ENCODE assay signal across 25 mouse cellular contexts in genomic region chr9:76234899-76235298, GRCm38 (mm10). TPM values are rescaled to one million over a fixed set of nuclear protein-coding genes. Genes with fewer than 3 reads are reported as not detected.
DNase-seq lines count a peak whose midpoint lies in the region; ATAC-seq and TF ChIP-seq lines count a peak whose summit lies in the region.
"Had no signal": no experiment of that assay in that cellular context is flagged by ENCODE, and none has a peak within 500 bp of the region (broad histone marks: within the 10 kb centered on the region; RNA-seq: fewer than 3 reads in every experiment).

No protein-coding gene starts in this region.

- H3K27ac ChIP-seq in forebrain, embryonic 11.5 days (ENCODE audit: low read depth, low read length): no peak overlapping the region
- H3K27ac ChIP-seq in forebrain, embryonic 12.5 days: no peak overlapping the region
- H3K27ac ChIP-seq in limb, embryonic 10.5 days: no peak overlapping the region
- H3K27ac ChIP-seq: hindbrain, embryonic 15.5 days; intestine, embryonic 15.5 days; left cerebral cortex, adult 2 months had no signal

- H3K4me2 ChIP-seq in forebrain, embryonic 11.5 days (ENCODE audit: low read depth, low read length, severe bottlenecking): no peak overlapping the region
- no peak overlapping the region for H3K4me2 ChIP-seq in forebrain, embryonic 12.5 days
- H3K4me2 ChIP-seq: hindbrain, embryonic 15.5 days; intestine, embryonic 15.5 days had no signal

- H3K9me3 ChIP-seq in forebrain, embryonic 11.5 days (ENCODE audit: control insufficient read depth, low read length): no peaks in the 10 kb centered on the region
- H3K9me3 ChIP-seq in forebrain, embryonic 12.5 days: no peaks in the 10 kb centered on the region
- H3K9me3 ChIP-seq in limb, embryonic 10.5 days (replicated peaks): no peaks in the 10 kb centered on the region
- H3K9me3 ChIP-seq: hindbrain, embryonic 15.5 days; intestine, embryonic 15.5 days; megakaryocyte, embryonic 14.5 days had no signal

- 54% methylated on average over 7 of the region's 7 CpGs for WGBS in forebrain, embryonic 11.5 days
- WGBS in forebrain, embryonic 12.5 days: 65% methylated on average over 7 of the region's 7 CpGs
- 70% methylated on average over 7 of the region's 7 CpGs for WGBS in lung, adult 2 months
- 39% methylated on average over 7 of the region's 7 CpGs for WGBS in limb, embryonic 10.5 days

- no peak for ATAC-seq in forebrain, embryonic 11.5 days (replicated peaks; ENCODE audit: low FRiP score)
- ATAC-seq in forebrain, embryonic 12.5 days (ENCODE audit: low FRiP score): no peak
- ATAC-seq: forebrain, postnatal 0 days; intestine, embryonic 15.5 days; liver, postnatal 0 days had no signal

- no peak for TF ChIP-seq CTCF in lung, adult 2 months (IDR thresholded peaks at IDR 0.05; ENCODE audit: insufficient read depth, low read length)

- no peaks in the 10 kb centered on the region for H3K27me3 ChIP-seq in forebrain, embryonic 11.5 days (ENCODE audit: control insufficient read depth, insufficient read depth, low read length)
- no peaks in the 10 kb centered on the region for H3K27me3 ChIP-seq in forebrain, embryonic 12.5 days
- H3K27me3 ChIP-seq in limb, embryonic 10.5 days (ENCODE audit: low read depth, poor library complexity, severe bottlenecking): no peaks in the 10 kb centered on the region
- H3K27me3 ChIP-seq: hindbrain, embryonic 15.5 days; intestine, embryonic 15.5 days; megakaryocyte, embryonic 14.5 days had no signal

- no peak overlapping the region for H3K4me3 ChIP-seq in forebrain, embryonic 11.5 days (ENCODE audit: low read depth, low read length)
- H3K4me3 ChIP-seq in forebrain, embryonic 12.5 days (replicated peaks): no peak overlapping the region
- no peak overlapping the region for H3K4me3 ChIP-seq in lung, adult 2 months (replicated peaks; ENCODE audit: extremely low read depth, low read depth, low read length)
- no peak overlapping the region for H3K4me3 ChIP-seq in limb, embryonic 10.5 days
- H3K4me3 ChIP-seq: hindbrain, embryonic 15.5 days; intestine, embryonic 15.5 days; left cerebral cortex, adult 2 months; megakaryocyte, embryonic 14.5 days had no signal

- peak; percentile 55 for DNase-seq in forebrain, embryonic 11.5 days (ENCODE audit: low spot score)
- peak; percentile 6 for DNase-seq in lung, postnatal 10 days
- no peak for DNase-seq in lung, adult 2 months
- peak; percentile 20 for DNase-seq in ES-CJ7 (ENCODE audit: low read depth, low spot score)
- DNase-seq in limb, embryonic 10.5 days (ENCODE audit: low spot score): peak; percentile 58
- no peak for DNase-seq in ovary, postnatal 36 days (ENCODE audit: low spot score)
- DNase-seq: adrenal gland, postnatal 25 days; cerebellum, adult 11 months; cerebellum, adult 9-11 months; forebrain, postnatal 0 days; gastrocnemius, postnatal 25 days; kidney, adult 8-10 months; kidney, postnatal 10 days; liver, postnatal 0 days; lung, postnatal 36 days; right cerebral cortex, postnatal 25 days; spleen, adult 18-20 months; thymus, postnatal 25 days had no signal

- no peaks in the 10 kb centered on the region for H3K4me1 ChIP-seq in forebrain, embryonic 11.5 days (replicated peaks; ENCODE audit: control insufficient read depth, insufficient read depth, low read length)
- H3K4me1 ChIP-seq in forebrain, embryonic 12.5 days: no peaks in the 10 kb centered on the region; the same call in 1 of the 2 replicates
- peaks cover 2% of the 10 kb centered on the region; the same call in 1 of the 2 replicates for H3K4me1 ChIP-seq in lung, adult 2 months (ENCODE audit: control insufficient read depth, insufficient read depth, low read length)
- H3K4me1 ChIP-seq in limb, embryonic 10.5 days: peaks cover 36% of the 10 kb centered on the region
- H3K4me1 ChIP-seq: intestine, embryonic 15.5 days had no signal

- no peak for TF ChIP-seq POLR2A in lung, adult 2 months (IDR thresholded peaks at IDR 0.05; ENCODE audit: borderline replicate concordance, extremely low read depth, low read depth, low read length)

- H3K9ac ChIP-seq in forebrain, embryonic 11.5 days (ENCODE audit: low read length): no peak overlapping the region
- H3K9ac ChIP-seq in forebrain, embryonic 12.5 days: no peak overlapping the region
- H3K9ac ChIP-seq: forebrain, postnatal 0 days; hindbrain, embryonic 15.5 days; intestine, embryonic 15.5 days; liver, postnatal 0 days had no signal

- H3K36me3 ChIP-seq in forebrain, embryonic 11.5 days (ENCODE audit: control insufficient read depth, insufficient read depth, low read length): no peaks in the 10 kb centered on the region
- no peaks in the 10 kb centered on the region for H3K36me3 ChIP-seq in forebrain, embryonic 12.5 days (replicated peaks)
- H3K36me3 ChIP-seq in limb, embryonic 10.5 days: no peaks in the 10 kb centered on the region
- H3K36me3 ChIP-seq: hindbrain, embryonic 15.5 days; intestine, embryonic 15.5 days had no signal

RNA-seq across cellular contexts. Expression of gene Gfral, which starts 21.4 kb away (rescaled TPM):
- not detected in 2 replicates for polyA plus RNA-seq in forebrain, embryonic 11.5 days (2014; fragmentation: Nextera tagmentation; extraction: Ambion mirVana)
- polyA plus RNA-seq in forebrain, embryonic 12.5 days (2016; fragmentation: Nextera tagmentation; extraction: Ambion mirVana): not detected in 2 replicates
- polyA plus RNA-seq in lung, adult 2 months (2012; rRNA removed): not detected in 2 replicates
- polyA plus RNA-seq in limb, embryonic 10.5 days (2016; fragmentation: Nextera tagmentation; extraction: Ambion mirVana): not detected in 2 replicates
- polyA plus RNA-seq: forebrain, postnatal 0 days; heart, embryonic 14.5 days; hindbrain, embryonic 15.5 days; intestine, embryonic 15.5 days; liver, adult 2 months; liver, postnatal 0 days had no signal

Comparison
In these comparisons a context has a peak if more than half of its experiments do, and no peak if none do; other contexts are left out.
1. DNase-seq: peak in forebrain, embryonic 11.5 days (single experiment), lung, postnatal 10 days (single experiment), ES-CJ7 (single experiment) and limb, embryonic 10.5 days (single experiment); none in lung, adult 2 months (single experiment) and ovary, postnatal 36 days (single experiment).